Mouse (Mus musculus) CH12.LX (cell line): Measurements from ENCODE around the gene St8sia4. TPM values are rescaled to one million over a fixed set of nuclear protein-coding genes. Genes with fewer than 3 reads are reported as not detected.
A peak's percentile ranks its signal among the peaks of the same experiment; 100 is the strongest.

Experiments used
- DNase-seq: peaks from one replicate; pipeline ENCODE4 v3.0.0-alpha.2; 2013; ENCODE audit errors: extremely low read depth
- H3K27ac ChIP-seq: 2 replicates; pipeline ENCODE4 v1.5.1; 2012; ENCODE audit warnings: low read depth, mild to moderate bottlenecking, control low read depth, moderate library complexity; ENCODE audit not compliant: insufficient read depth
- H3K27me3 ChIP-seq: replicated peaks from 2 replicates; pipeline ENCODE3; 2012; ENCODE audit warnings: inconsistent platforms
- H3K36me3 ChIP-seq, 2 experiments: replicated peaks in 1 of 2; 2 replicates each; pipeline versions ENCODE3 to v1.6.1; 2012; ENCODE audit warnings: inconsistent platforms in 1 of 2, low read length in 1 of 2, mild to moderate bottlenecking in 1 of 2, mixed read lengths in 1 of 2, moderate library complexity in 1 of 2; ENCODE audit not compliant: control insufficient read depth in 1 of 2, insufficient read depth in 1 of 2
- H3K4me1 ChIP-seq, 2 experiments: 2 replicates each; pipeline ENCODE4 v1.6.1; 2012; ENCODE audit warnings: inconsistent platforms in 1 of 2, moderate library complexity in 1 of 2; ENCODE audit not compliant: insufficient read depth in 2 of 2, control insufficient read depth in 1 of 2
- H3K4me2 ChIP-seq: 2 replicates; pipeline ENCODE4 v1.6.1; 2012; ENCODE audit warnings: low read depth, mild to moderate bottlenecking, control low read depth; ENCODE audit not compliant: poor library complexity, insufficient read depth, severe bottlenecking
- H3K4me3 ChIP-seq, 3 experiments: fragments of 150-350 bp in 1 of 3; sonication (generic) in 1 of 3; replicated peaks in 1 of 3; 2 replicates each; pipeline versions ENCODE3 to v1.5.1; 2011 to 2012; ENCODE audit warnings: low read depth in 2 of 3, low read length in 2 of 3, mild to moderate bottlenecking in 2 of 3, moderate library complexity in 2 of 3, control low read depth in 1 of 3, improper control_type of control experiment in 1 of 3, inconsistent platforms in 1 of 3, mixed read lengths in 1 of 3; ENCODE audit not compliant: poor library complexity in 1 of 3
- H3K79me2 ChIP-seq: replicated peaks from 2 replicates; pipeline ENCODE4 v1.6.1; 2012; ENCODE audit warnings: mild to moderate bottlenecking, moderate library complexity; ENCODE audit not compliant: control insufficient read depth, poor library complexity, insufficient read depth, severe bottlenecking; ENCODE audit errors: extremely low read depth
- H3K9ac ChIP-seq: 2 replicates; pipeline ENCODE4 v1.6.1; 2012; ENCODE audit warnings: low read depth, mild to moderate bottlenecking, control low read depth, moderate library complexity; ENCODE audit not compliant: insufficient read depth
- H3K9me3 ChIP-seq: replicated peaks from 2 replicates; pipeline ENCODE3; 2012; ENCODE audit warnings: low read length, inconsistent platforms, mixed read lengths
- BHLHE40 ChIP-seq: IDR thresholded peaks from 2 replicates; pipeline ENCODE4 v1.6.1; 2011; ENCODE audit warnings: mild to moderate bottlenecking, low read depth, low read length, improper control_type of control experiment
- CHD2 ChIP-seq: IDR thresholded peaks from 2 replicates; pipeline ENCODE4 v1.6.1; 2011; ENCODE audit warnings: low read length, improper control_type of control experiment
- CTCF ChIP-seq, 2 experiments: IDR thresholded peaks in 1 of 2; conservative IDR thresholded peaks in 1 of 2; 2 replicates each; pipeline ENCODE4 v1.5.1; 2011 to 2012; ENCODE audit warnings: low read depth in 2 of 2, low read length in 2 of 2, improper control_type of control experiment in 1 of 2, inconsistent platforms in 1 of 2, mild to moderate bottlenecking in 1 of 2, moderate library complexity in 1 of 2
- EP300 ChIP-seq: IDR thresholded peaks from 2 replicates; pipeline ENCODE4 v1.6.1; 2011; ENCODE audit warnings: low read length, improper control_type of control experiment
- ETS1 ChIP-seq: conservative IDR thresholded peaks from 2 replicates; pipeline ENCODE4 v1.6.1; 2012; ENCODE audit warnings: low read depth, mild to moderate bottlenecking, inconsistent platforms, low read length, improper control_type of control experiment, moderate library complexity
- GABPA ChIP-seq: IDR thresholded peaks from 2 replicates; pipeline ENCODE4 v1.6.1; 2012; ENCODE audit warnings: low read depth, low read length, improper control_type of control experiment, inconsistent platforms; ENCODE audit not compliant: insufficient replicate concordance
- IRF4 ChIP-seq: IDR thresholded peaks from 2 replicates; pipeline ENCODE4 v1.6.1; 2014; ENCODE audit warnings: low read depth, mild to moderate bottlenecking, inconsistent platforms, low read length, improper control_type of control experiment
- JUN ChIP-seq: IDR thresholded peaks from 2 replicates; pipeline ENCODE4 v1.6.1; 2011; ENCODE audit warnings: low read depth, mild to moderate bottlenecking, low read length, improper control_type of control experiment, moderate library complexity; ENCODE audit not compliant: insufficient read depth
- JUND ChIP-seq: conservative IDR thresholded peaks from 2 replicates; pipeline ENCODE4 v1.6.1; 2011; ENCODE audit warnings: low read depth, low read length, improper control_type of control experiment
- KAT2A ChIP-seq: IDR thresholded peaks from 2 replicates; pipeline ENCODE4 v1.6.1; 2012; ENCODE audit warnings: low read length, improper control_type of control experiment, inconsistent platforms; ENCODE audit not compliant: insufficient replicate concordance
- MAX ChIP-seq: IDR thresholded peaks from 2 replicates; pipeline ENCODE4 v1.6.1; 2011; ENCODE audit warnings: low read length, improper control_type of control experiment
- MEF2A ChIP-seq: IDR thresholded peaks from 2 replicates; pipeline ENCODE4 v1.6.1; 2014; ENCODE audit warnings: low read depth, mild to moderate bottlenecking, inconsistent platforms, low read length, improper control_type of control experiment, borderline replicate concordance
- NRF1 ChIP-seq: IDR thresholded peaks from 2 replicates; pipeline ENCODE4 v1.6.1; 2014; ENCODE audit warnings: low read depth, mild to moderate bottlenecking, inconsistent platforms, low read length, improper control_type of control experiment, moderate library complexity
- POLR2A ChIP-seq: IDR thresholded peaks from 2 replicates; pipeline ENCODE4 v1.6.1; 2011; ENCODE audit warnings: low read depth, mild to moderate bottlenecking, improper control_type of control experiment, low read length
- RCOR1 ChIP-seq: conservative IDR thresholded peaks from 2 replicates; pipeline ENCODE4 v1.6.1; 2012; ENCODE audit warnings: low read depth, mild to moderate bottlenecking, inconsistent platforms, low read length, improper control_type of control experiment
- TBP ChIP-seq: conservative IDR thresholded peaks from 2 replicates; pipeline ENCODE4 v1.6.1; 2011; ENCODE audit warnings: low read depth, low read length, improper control_type of control experiment
- TCF12 ChIP-seq: IDR thresholded peaks from 2 replicates; pipeline ENCODE4 v1.6.1; 2014; ENCODE audit warnings: low read depth, mild to moderate bottlenecking, inconsistent platforms, low read length, improper control_type of control experiment
- UBTF ChIP-seq: IDR thresholded peaks from 2 replicates; pipeline ENCODE4 v1.6.1; 2012; ENCODE audit warnings: low read depth, mild to moderate bottlenecking, inconsistent platforms, low read length, improper control_type of control experiment, moderate library complexity
- USF1 ChIP-seq: IDR thresholded peaks from 2 replicates; pipeline ENCODE4 v1.6.1; 2014; ENCODE audit warnings: low read depth, mild to moderate bottlenecking, inconsistent platforms, low read length, improper control_type of control experiment
- USF2 ChIP-seq: conservative IDR thresholded peaks from 2 replicates; pipeline ENCODE4 v1.6.1; 2011; ENCODE audit warnings: low read depth, low read length, improper control_type of control experiment
- ZC3H11A ChIP-seq: IDR thresholded peaks from 2 replicates; pipeline ENCODE4 v1.6.1; 2012; ENCODE audit warnings: low read depth, mild to moderate bottlenecking, inconsistent platforms, low read length, improper control_type of control experiment
- ZMIZ1 ChIP-seq: IDR thresholded peaks from 2 replicates; pipeline ENCODE4 v1.6.1; 2012; ENCODE audit warnings: low read depth, mild to moderate bottlenecking, inconsistent platforms, low read length, improper control_type of control experiment
- ZNF384 ChIP-seq: IDR thresholded peaks from 2 replicates; pipeline ENCODE4 v1.6.1; 2012; ENCODE audit warnings: low read depth, low read length, improper control_type of control experiment, inconsistent platforms
- dilution Hi-C: fragments of 300-500 bp; cut with MboI; formaldehyde crosslinking; loops from 2 replicates; pipeline ENCODE4 v1.14.3; 2020; ENCODE audit warnings: low sequenced_read_pairs; ENCODE audit not compliant: extremely low pct_unique_long_range_greater_than_20kb, extremely low pct_ligation_motif_present
- in situ Hi-C: fragments of 300-500 bp; cut with MboI; formaldehyde crosslinking; loops from 3 replicates; pipeline ENCODE4 v1.14.3; 2019; ENCODE audit warnings: low sequenced_read_pairs, low pct_ligation_motif_present, low pct_unique_long_range_greater_than_20kb, mixed read lengths
- polyA plus RNA-seq: library from polyadenylated mRNA; unstranded; fragments of >175 nt; gene quantifications from 2 replicates; pipeline ENCODE4 v1.2.1, GENCODE M21; 2012; ENCODE audit warnings: low read depth; ENCODE audit not compliant: insufficient read length
- total RNA-seq, 2 experiments: library from RNA; depleted of rRNA; stranded (reverse); fragments of 300-350 nt in 1 of 2; fragments of >200 nt in 1 of 2; gene quantifications; 2 replicates each; pipeline ENCODE4 v1.2.3; 2012 to 2014

The St8sia4 gene
- total and polyA plus RNA-seq, 3 experiments, result 2.3 to 13.6 (median 12.7) TPM

- peak overlapping the region; percentile 46; the same call in 1 of the 2 replicates for H3K4me2 ChIP-seq
- no peak for DNase-seq
- no peak for TF ChIP-seq KAT2A
- TF ChIP-seq TBP, result no peak
- no peak for TF ChIP-seq RCOR1
- TF ChIP-seq UBTF, result no peak
- TF ChIP-seq USF2, result no peak
- TF ChIP-seq USF1, result no peak
- no peak for TF ChIP-seq CTCF (conservative IDR thresholded peaks at IDR 0.05 in 1 of 2, IDR thresholded peaks at IDR 0.05 in 1 of 2; ENCODE audit: low read depth in 2 of 2, low read length in 2 of 2)
- no peak for TF ChIP-seq TCF12
- no peak for TF ChIP-seq MAX
- TF ChIP-seq, all 38 proteins: peak for 0
- 0 out of 2 replicates have a peak overlapping the region, but pooled peaks have one; percentile 34 for H3K9ac ChIP-seq
- H3K79me2 ChIP-seq, result 0 out of 2 replicates have a peak, but pooled peaks cover 3% of the 10 kb centered on the region
- no peaks in the 10 kb centered on the region for H3K9me3 ChIP-seq
- H3K4me3 ChIP-seq, result no peak overlapping the region
- peaks cover 0 to 3% of the 10 kb centered on the region in 2 experiments for H3K36me3 ChIP-seq
- dilution Hi-C loops, result no loop called here
- H3K27ac ChIP-seq, result no peak overlapping the region; the same call in 1 of the 2 replicates
- H3K27me3 ChIP-seq, result no peaks in the 10 kb centered on the region
- in situ Hi-C loops, result no loop called here
- peaks cover 2 to 6% of the 10 kb centered on the region in 2 experiments; a peak in 1 of 4 replicates for H3K4me1 ChIP-seq
Measured at GRCm38 (mm10) chr1:95618647-95619046, 48.7 kb downstream of the St8sia4 start.

GRCm38 (mm10) chr1:95618125-95618524, 49.2 kb downstream of the St8sia4 start:
- Histone ChIP-seq H3K27me3 (no peaks in the 10 kb centered on the region), H3K4me3 (no peak overlapping the region), H3K4me2 (no peak overlapping the region), H3K27ac (no peak overlapping the region), H3K9me3 (no peaks in the 10 kb centered on the region), H3K4me1 (peaks cover 2 to 6% of the 10 kb centered on the region in 2 experiments; a peak in 1 of 4 replicates), H3K36me3 (peaks cover 0 to 3% of the 10 kb centered on the region in 2 experiments), H3K79me2 (0 out of 2 replicates have a peak, but pooled peaks cover 3% of the 10 kb centered on the region), H3K9ac (no peak overlapping the region)
- no peak for TF ChIP-seq ZMIZ1
- dilution Hi-C loops (no loop called here), in situ Hi-C loops (no loop called here)
- no peak for DNase-seq

GRCm38 (mm10) chr1:95610017-95610416, 57.4 kb downstream of the St8sia4 start:
- Histone ChIP-seq H3K9me3 (no peaks in the 10 kb centered on the region), H3K27ac (no peak overlapping the region), H3K4me3 (no peak overlapping the region), H3K79me2 (peaks cover 3% of the 10 kb centered on the region; the same call in 1 of the 2 replicates), H3K4me1 (peaks cover 9 to 21% of the 10 kb centered on the region in 2 experiments; a peak in 3 of 4 replicates), H3K36me3 (no peaks in the 10 kb centered on the region), H3K9ac (no peak overlapping the region; the same call in 1 of the 2 replicates), H3K4me2 (no peak overlapping the region), H3K27me3 (no peaks in the 10 kb centered on the region)
- dilution Hi-C loops, result no loop called here
- TF ChIP-seq JUN, result peak; percentile 30; the same call in 1 of the 2 replicates
- no peak for TF ChIP-seq GABPA
- 0 out of 2 replicates have a peak, but pooled peaks have one; percentile 23 for TF ChIP-seq CHD2
- TF ChIP-seq EP300, result peak; percentile 77
- peak; percentile 55 for TF ChIP-seq ETS1
- no peak; the same call in 1 of the 2 replicates for TF ChIP-seq ZNF384
- TF ChIP-seq TCF12, result peak; percentile 48; the same call in 1 of the 2 replicates
- no peak for TF ChIP-seq NRF1
- TF ChIP-seq RCOR1, result 0 out of 2 replicates have a peak, but pooled peaks have one; percentile 50
- TF ChIP-seq BHLHE40, result peak; percentile 38
- peak; percentile 83 for TF ChIP-seq MEF2A
- TF ChIP-seq JUND, result peak; percentile 53; the same call in 1 of the 2 replicates
- no peak for TF ChIP-seq KAT2A
- TF ChIP-seq ZC3H11A, result no peak
- TF ChIP-seq IRF4, result peak; percentile 49; the same call in 1 of the 2 replicates
- no peak for TF ChIP-seq USF2
- TF ChIP-seq POLR2A, result no peak
- no peak for DNase-seq
- in situ Hi-C loops, result no loop called here
